Comparison of ENCODE assay signal across 18 mouse cellular contexts in genomic region chr16:28914709-28915108, GRCm38 (mm10).
"Had no signal": no experiment of that assay in that cellular context is flagged by ENCODE, and none has a peak within 500 bp of the region (broad histone marks: within the 10 kb centered on the region; RNA-seq: fewer than 3 reads in every experiment).

No protein-coding gene starts in this region.

- H3K27ac ChIP-seq: limb, embryonic 12.5 days; limb, embryonic 15.5 days; liver, embryonic 12.5 days; liver, embryonic 15.5 days; lung, embryonic 15.5 days; macrophage; midbrain, embryonic 12.5 days; midbrain, embryonic 15.5 days; neural tube, embryonic 12.5 days; neural tube, embryonic 15.5 days had no signal

- H3K36me3 ChIP-seq: limb, embryonic 12.5 days; limb, embryonic 15.5 days; liver, embryonic 12.5 days; liver, embryonic 15.5 days; lung, embryonic 15.5 days; midbrain, embryonic 12.5 days; midbrain, embryonic 15.5 days; neural tube, embryonic 12.5 days; neural tube, embryonic 15.5 days had no signal

- ATAC-seq: liver, embryonic 12.5 days; midbrain, embryonic 15.5 days had no signal

- H3K4me3 ChIP-seq: limb, embryonic 12.5 days; limb, embryonic 15.5 days; liver, embryonic 12.5 days; liver, embryonic 15.5 days; lung, embryonic 15.5 days; midbrain, embryonic 12.5 days; midbrain, embryonic 15.5 days; neural tube, embryonic 12.5 days; neural tube, embryonic 15.5 days had no signal

- DNase-seq: kidney, adult 2 months; kidney, postnatal 14 days; kidney, postnatal 4 days; lung, postnatal 14 days; right cerebral cortex, adult 18-20 months; right cerebral cortex, postnatal 14 days; thymus, adult 18-20 months; thymus, postnatal 36 days had no signal

- H3K9ac ChIP-seq: limb, embryonic 12.5 days; limb, embryonic 15.5 days; liver, embryonic 12.5 days; liver, embryonic 15.5 days; lung, embryonic 15.5 days; midbrain, embryonic 12.5 days; midbrain, embryonic 15.5 days; neural tube, embryonic 12.5 days; neural tube, embryonic 15.5 days had no signal

- H3K9me3 ChIP-seq: limb, embryonic 12.5 days; limb, embryonic 15.5 days; liver, embryonic 12.5 days; liver, embryonic 15.5 days; lung, embryonic 15.5 days; midbrain, embryonic 12.5 days; midbrain, embryonic 15.5 days; neural tube, embryonic 12.5 days; neural tube, embryonic 15.5 days had no signal

- H3K4me2 ChIP-seq: limb, embryonic 12.5 days; limb, embryonic 15.5 days; liver, embryonic 12.5 days; liver, embryonic 15.5 days; lung, embryonic 15.5 days; midbrain, embryonic 12.5 days; midbrain, embryonic 15.5 days; neural tube, embryonic 12.5 days; neural tube, embryonic 15.5 days had no signal

- H3K27me3 ChIP-seq: limb, embryonic 12.5 days; liver, embryonic 12.5 days; liver, embryonic 15.5 days; lung, embryonic 15.5 days; midbrain, embryonic 12.5 days; midbrain, embryonic 15.5 days; neural tube, embryonic 12.5 days; neural tube, embryonic 15.5 days had no signal

- H3K4me1 ChIP-seq: liver, embryonic 15.5 days; midbrain, embryonic 15.5 days; neural tube, embryonic 12.5 days had no signal
